Mouse (Mus musculus) kidney, postnatal 36 days (tissue): Measurements from ENCODE around the gene Gm21987.
A peak's percentile ranks its signal among the peaks of the same experiment; 100 is the strongest.

Source experiments
- DNase-seq, 2 experiments: peaks; one replicate each; pipeline ENCODE4 v3.0.0; 2021 to 2022; ENCODE audit warnings: mixed read lengths in 2 of 2

Gene Gm21987

GRCm38 (mm10) chr16:38373439-38373838 is 26.6 kb downstream of the Gm21987 start:
- DNase-seq = no peak

GRCm38 (mm10) chr16:38373941-38374340 is 27.1 kb downstream of the Gm21987 start:
- DNase-seq = no peak

- DNase-seq = no peak
These were observed 27.7 kb downstream of the Gm21987 start for GRCm38 (mm10) chr16:38374379-38375140.

- no peak for DNase-seq
These were observed 28.3 kb downstream of the Gm21987 start for GRCm38 (mm10) chr16:38375182-38375581.

- DNase-seq = peak; percentile 41 to 61
These were observed 29.5 kb downstream of the Gm21987 start for GRCm38 (mm10) chr16:38376163-38376840.

GRCm38 (mm10) chr16:38376841-38377249 is 30.0 kb downstream of the Gm21987 start:
- peak in 1 of 2 experiments; percentile 27 for DNase-seq

- no peak for DNase-seq
These were observed 30.7 kb downstream of the Gm21987 start for GRCm38 (mm10) chr16:38377546-38377945.

GRCm38 (mm10) chr16:38378591-38378990 is 31.8 kb downstream of the Gm21987 start:
- DNase-seq = no peak

GRCm38 (mm10) chr16:38379088-38379487 is 32.2 kb downstream of the Gm21987 start:
- DNase-seq = peak in 1 of 2 experiments; percentile 26

GRCm38 (mm10) chr16:38379493-38379892 is 32.7 kb downstream of the Gm21987 start:
- no peak for DNase-seq

- DNase-seq = no peak
These were observed 33.1 kb downstream of the Gm21987 start for GRCm38 (mm10) chr16:38379926-38380325.

- DNase-seq = no peak
These were observed 36.8 kb downstream of the Gm21987 start for GRCm38 (mm10) chr16:38383683-38384082.

GRCm38 (mm10) chr16:38385184-38385634 is 38.4 kb downstream of the Gm21987 start:
- DNase-seq = no peak

- DNase-seq = no peak
These were observed 38.9 kb downstream of the Gm21987 start for GRCm38 (mm10) chr16:38385700-38386099.

GRCm38 (mm10) chr16:38387389-38387788 is 40.5 kb downstream of the Gm21987 start:
- DNase-seq = no peak

GRCm38 (mm10) chr16:38388757-38389156 is 41.9 kb downstream of the Gm21987 start:
- DNase-seq = no peak

- DNase-seq = no peak
These were observed 42.5 kb downstream of the Gm21987 start for GRCm38 (mm10) chr16:38389284-38389893.

- no peak for DNase-seq
These were observed 43.5 kb downstream of the Gm21987 start for GRCm38 (mm10) chr16:38390322-38390721.

GRCm38 (mm10) chr16:38392126-38392894 is 45.5 kb downstream of the Gm21987 start:
- peak; percentile 51 to 61 for DNase-seq

GRCm38 (mm10) chr16:38394191-38394618 is 47.4 kb downstream of the Gm21987 start:
- DNase-seq = no peak

- peak in 1 of 2 experiments; percentile 7 for DNase-seq
These were observed 48.4 kb downstream of the Gm21987 start for GRCm38 (mm10) chr16:38395060-38395730.

- peak; percentile 56 to 78 for DNase-seq
These were observed 49.3 kb downstream of the Gm21987 start for GRCm38 (mm10) chr16:38396155-38396554.
